Mouse (Mus musculus) left cerebral cortex, adult 2 months (tissue): Measurements from ENCODE around the gene Tbc1d1. TPM values are rescaled to one million over a fixed set of nuclear protein-coding genes. Genes with fewer than 3 reads are reported as not detected.

ENCODE experiments used
- DNase-seq, 2 experiments: peaks; one replicate each; pipeline ENCODE4 v3.0.0; 2021 to 2022; ENCODE audit warnings: low spot score in 2 of 2, mixed read lengths in 1 of 2; ENCODE audit errors: extremely low spot score in 1 of 2
- H3K27ac ChIP-seq: fragments of 200-600 bp; 2 replicates; pipeline ENCODE4 v1.8.1; 2022
- H3K4me3 ChIP-seq: fragments of 200-600 bp; 2 replicates; pipeline ENCODE4 v1.8.1; 2022
- CTCF ChIP-seq: fragments of 200-600 bp; IDR thresholded peaks from 2 replicates; pipeline ENCODE4 v1.8.1; 2022; ENCODE audit warnings: antibody characterized with exemption, mild to moderate bottlenecking, moderate library complexity
- intact Hi-C: fragments of 180-260 bp; cut with DNase I; formaldehyde crosslinking; loops from one replicate; pipeline ENCODE4 v1.15.1; 2025
- total RNA-seq, 2 experiments: library from RNA; stranded (reverse); gene quantifications; 2 replicates each; pipeline ENCODE4 v1.2.3; 2021

The Tbc1d1 gene
- total RNA-seq, 2 experiments from 2014 or later, result 20.2 to 24.6 TPM

- intact Hi-C loops, result no loop called here
- no peak for DNase-seq
- H3K4me3 ChIP-seq, result no peak overlapping the region
- no peak overlapping the region for H3K27ac ChIP-seq
- TF ChIP-seq CTCF, result no peak
Observed at GRCm38 (mm10) chr5:64162582-64162981, 6.5 kb downstream of the Tbc1d1 start.

DNA sequence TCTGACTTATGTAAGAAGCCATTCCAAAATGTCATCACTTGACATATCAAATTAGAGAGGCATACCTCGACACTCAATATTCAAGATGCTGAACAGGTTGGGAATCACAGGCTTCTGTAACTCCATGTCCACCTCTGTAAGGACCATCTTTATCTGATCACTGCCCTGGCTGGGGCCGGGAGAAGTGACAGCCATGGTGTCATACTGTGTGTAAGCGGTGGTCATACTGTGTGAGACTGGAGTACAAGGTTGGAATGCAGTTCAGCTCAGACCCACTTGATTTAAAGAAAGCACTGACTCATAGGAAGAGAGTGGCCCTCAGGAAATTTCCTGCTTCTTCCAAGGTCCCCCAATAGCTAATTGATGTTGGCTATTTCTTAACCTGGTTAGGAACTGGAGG lies 8.3 kb downstream of the Tbc1d1 start:
- intact Hi-C loops, result no loop called here
- TF ChIP-seq CTCF, result no peak
- no peak overlapping the region for H3K4me3 ChIP-seq
- no peak overlapping the region for H3K27ac ChIP-seq
- no peak for DNase-seq

- DNase-seq, result no peak
- H3K4me3 ChIP-seq, result no peak overlapping the region
- no peak for TF ChIP-seq CTCF
- H3K27ac ChIP-seq, result no peak overlapping the region
- intact Hi-C loops, result no loop called here
Observed at GRCm38 (mm10) chr5:64165826-64166225, 9.7 kb downstream of the Tbc1d1 start.

DNA sequence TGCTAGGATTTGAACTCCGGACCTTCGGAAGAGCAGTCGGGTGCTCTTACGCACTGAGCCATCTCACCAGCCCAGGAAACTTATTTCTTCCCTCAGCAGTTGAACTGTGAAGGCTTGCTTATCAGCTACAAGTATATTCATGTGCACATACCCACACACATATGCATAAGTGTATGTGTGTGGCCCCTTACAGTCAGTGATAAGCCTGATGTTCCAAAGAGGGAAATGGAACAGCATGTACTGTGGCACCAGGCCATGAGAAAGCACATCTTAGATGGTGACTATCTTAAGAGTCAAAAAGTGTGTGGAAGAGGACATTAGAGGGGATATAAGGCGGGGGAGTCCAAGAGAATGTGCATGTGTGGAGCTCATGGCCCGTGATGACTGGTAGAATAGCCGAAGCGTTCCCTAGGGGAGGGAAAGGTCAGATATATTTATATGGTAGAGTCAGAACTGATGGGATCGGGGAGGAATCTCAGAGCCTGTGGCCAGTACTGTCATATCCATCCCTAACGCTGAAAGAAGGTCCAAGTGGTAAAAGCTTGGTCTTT lies 13.0 kb downstream of the Tbc1d1 start:
- no peak for TF ChIP-seq CTCF
- Histone ChIP-seq H3K27ac (no peak overlapping the region), H3K4me3 (no peak overlapping the region)
- intact Hi-C loops, result no loop called here
- no peak for DNase-seq

DNA sequence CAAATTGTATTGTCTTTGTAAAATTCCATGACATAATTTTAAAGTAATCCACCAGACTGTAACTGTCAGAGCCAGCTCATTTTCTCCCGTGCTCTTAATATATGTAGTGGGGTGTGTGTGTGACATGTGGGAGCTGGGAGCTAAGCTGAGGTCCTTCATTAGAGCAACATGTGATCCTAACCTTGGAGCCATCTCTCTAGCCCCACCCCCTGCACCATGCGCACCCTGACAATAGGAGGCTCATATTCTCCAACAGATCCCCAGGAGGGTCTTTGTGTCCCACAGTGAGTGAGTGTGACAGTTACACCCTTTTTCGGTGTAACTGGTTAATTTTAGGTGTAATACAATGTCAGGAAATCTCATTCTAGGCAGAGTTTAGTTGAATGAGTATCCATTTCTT lies 16.8 kb downstream of the Tbc1d1 start:
- Histone ChIP-seq H3K27ac (no peak overlapping the region), H3K4me3 (no peak overlapping the region)
- TF ChIP-seq CTCF, result no peak
- intact Hi-C loops, result no loop called here
- DNase-seq, result no peak

DNA sequence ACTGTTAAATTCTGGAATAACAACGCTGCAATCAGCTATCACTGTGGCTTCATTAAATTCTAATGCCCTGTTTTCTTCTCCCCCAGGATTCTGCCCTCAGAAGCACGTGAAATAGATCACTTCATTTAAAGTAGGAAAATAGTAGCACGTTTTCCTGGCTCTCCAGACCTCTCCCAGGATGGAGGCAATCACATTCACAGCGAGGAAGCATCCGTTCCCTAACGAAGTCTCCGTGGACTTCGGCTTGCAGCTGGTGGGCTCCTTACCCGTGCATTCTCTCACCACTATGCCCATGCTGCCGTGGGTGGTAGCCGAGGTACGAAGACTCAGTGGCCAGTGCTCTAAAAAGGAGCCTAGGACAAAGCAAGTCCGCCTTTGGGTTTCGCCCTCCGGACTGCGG lies 17.2 kb downstream of the Tbc1d1 start:
- Histone ChIP-seq H3K4me3 (no peak overlapping the region), H3K27ac (no peak overlapping the region)
- TF ChIP-seq CTCF, result no peak
- intact Hi-C loops, result no loop called here
- no peak for DNase-seq

- intact Hi-C loops, result no loop called here
- H3K27ac ChIP-seq, result no peak overlapping the region
- TF ChIP-seq CTCF, result no peak
- DNase-seq, result no peak
- no peak overlapping the region for H3K4me3 ChIP-seq
Observed at GRCm38 (mm10) chr5:64174429-64174935, 18.4 kb downstream of the Tbc1d1 start.

DNA sequence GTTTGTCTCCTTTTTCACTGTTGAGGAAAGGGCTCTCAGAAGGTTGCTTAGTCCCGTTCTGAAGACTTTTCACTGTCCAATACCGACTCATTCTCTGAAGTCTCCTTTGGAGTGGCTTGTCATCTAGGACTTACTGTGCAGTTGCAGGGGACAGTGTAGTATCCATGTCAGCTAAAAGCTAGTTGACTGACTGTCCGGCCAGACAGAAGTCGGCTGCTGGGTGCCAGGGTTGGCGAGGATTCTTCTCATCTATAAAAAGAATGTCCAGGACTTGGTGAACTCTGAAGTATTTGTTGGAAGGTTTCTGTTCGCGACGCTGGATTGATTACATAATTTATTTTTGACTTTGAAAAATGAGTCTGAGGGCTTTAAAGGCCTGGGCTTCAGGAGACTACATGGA lies 24.4 kb downstream of the Tbc1d1 start:
- H3K4me3 ChIP-seq, result no peak overlapping the region
- no peak overlapping the region for H3K27ac ChIP-seq
- TF ChIP-seq CTCF, result no peak
- DNase-seq, result no peak
- intact Hi-C loops, result no loop called here

DNA sequence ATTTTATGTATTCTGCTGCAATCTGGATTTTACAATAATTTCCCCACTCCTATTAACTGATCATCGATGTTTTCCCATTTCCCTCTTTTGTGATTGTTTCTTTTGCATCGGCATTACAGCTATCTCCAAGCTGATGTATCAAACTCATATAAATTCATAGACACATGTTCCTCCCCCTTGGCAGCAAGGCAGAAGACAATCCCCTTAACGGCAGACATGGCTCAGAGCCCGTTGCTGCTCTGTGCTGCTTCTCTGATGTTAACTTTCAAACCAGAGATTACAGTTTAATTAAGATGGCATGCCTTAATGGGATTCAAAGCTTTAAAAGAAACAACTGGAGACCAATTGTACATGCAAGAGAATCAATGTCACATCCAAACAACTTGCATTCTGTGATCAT lies 27.6 kb downstream of the Tbc1d1 start:
- H3K27ac ChIP-seq, result no peak overlapping the region
- intact Hi-C loops, result no loop called here
- H3K4me3 ChIP-seq, result no peak overlapping the region
- no peak for DNase-seq
- no peak for TF ChIP-seq CTCF

DNA sequence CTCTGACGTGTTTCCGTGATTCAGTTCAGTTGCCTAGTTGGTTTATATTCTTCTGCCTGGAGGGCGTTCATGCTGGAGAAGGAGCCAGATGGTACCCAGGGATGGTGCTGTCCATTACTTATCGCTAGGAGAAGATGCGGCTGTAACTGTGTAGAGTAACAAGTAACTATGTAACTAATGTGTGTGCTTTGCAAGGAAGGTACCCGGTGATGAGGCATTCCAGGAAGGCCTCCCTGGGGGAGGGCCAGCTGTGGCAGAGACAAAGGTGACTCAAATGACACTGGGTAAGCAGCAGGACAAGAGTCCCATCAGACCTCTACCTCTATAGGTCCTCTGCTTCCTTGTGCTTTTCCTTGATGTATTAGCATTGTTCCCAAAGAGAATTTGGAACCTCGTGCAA lies 29.2 kb downstream of the Tbc1d1 start:
- H3K27ac ChIP-seq, result no peak overlapping the region
- DNase-seq, result no peak
- TF ChIP-seq CTCF, result no peak
- H3K4me3 ChIP-seq, result no peak overlapping the region
- intact Hi-C loops, result no loop called here

GRCm38 (mm10) chr5:64186566-64186965 lies 30.5 kb downstream of the Tbc1d1 start:
- no peak for TF ChIP-seq CTCF
- DNase-seq, result no peak
- no peak overlapping the region for H3K4me3 ChIP-seq
- no peak overlapping the region for H3K27ac ChIP-seq
- intact Hi-C loops, result no loop called here

- intact Hi-C loops, result no loop called here
- DNase-seq, result no peak
- H3K4me3 ChIP-seq, result no peak overlapping the region
- H3K27ac ChIP-seq, result no peak overlapping the region
- no peak for TF ChIP-seq CTCF
Observed at GRCm38 (mm10) chr5:64188083-64188648, 32.1 kb downstream of the Tbc1d1 start.

GRCm38 (mm10) chr5:64190892-64191291 lies 34.8 kb downstream of the Tbc1d1 start:
- Histone ChIP-seq H3K27ac (no peak overlapping the region), H3K4me3 (no peak overlapping the region)
- peak; percentile 16 for TF ChIP-seq CTCF
- DNase-seq, result no peak
- intact Hi-C loops, result no loop called here
